Mouse (Mus musculus): ENCODE measurements around the gene Dock9.

Gene Dock9

DNA sequence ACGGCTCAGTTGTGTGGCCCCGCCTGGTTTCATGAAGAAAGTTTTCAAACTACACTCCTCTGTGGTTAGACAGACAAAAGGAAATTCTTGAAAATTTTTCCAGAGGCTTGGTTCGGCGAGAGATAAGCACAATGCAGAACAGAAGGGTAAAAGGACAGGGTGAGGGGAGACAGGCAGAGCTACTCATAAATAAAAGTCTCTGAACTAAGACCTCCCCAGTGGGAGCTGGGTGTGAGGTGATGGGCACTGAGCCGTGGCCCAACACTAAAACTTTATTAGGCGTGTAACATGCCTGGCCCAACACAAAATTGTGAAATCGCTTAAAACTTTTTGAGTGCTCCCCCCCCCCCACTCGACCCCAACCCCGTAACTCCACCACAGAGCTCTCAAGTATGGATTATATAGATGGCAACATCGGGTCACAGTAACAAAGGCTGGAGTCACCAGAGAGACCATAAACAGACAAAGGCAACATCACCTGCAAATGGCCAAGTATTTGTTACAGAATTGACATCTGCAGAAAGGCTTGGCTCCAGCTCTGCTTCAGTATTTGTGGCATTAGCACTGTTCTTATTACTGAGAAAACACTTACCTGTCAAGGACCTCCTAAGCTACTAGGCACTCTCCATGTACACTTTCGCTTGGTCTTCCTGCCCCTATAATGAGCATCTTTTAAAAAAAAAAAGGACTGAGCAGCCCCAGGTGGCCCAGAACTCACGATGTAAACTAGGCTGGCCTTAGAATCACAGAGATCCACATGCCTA lies 138.4 kb downstream of the Dock9 start:
- no peak for DNase-seq

DNA sequence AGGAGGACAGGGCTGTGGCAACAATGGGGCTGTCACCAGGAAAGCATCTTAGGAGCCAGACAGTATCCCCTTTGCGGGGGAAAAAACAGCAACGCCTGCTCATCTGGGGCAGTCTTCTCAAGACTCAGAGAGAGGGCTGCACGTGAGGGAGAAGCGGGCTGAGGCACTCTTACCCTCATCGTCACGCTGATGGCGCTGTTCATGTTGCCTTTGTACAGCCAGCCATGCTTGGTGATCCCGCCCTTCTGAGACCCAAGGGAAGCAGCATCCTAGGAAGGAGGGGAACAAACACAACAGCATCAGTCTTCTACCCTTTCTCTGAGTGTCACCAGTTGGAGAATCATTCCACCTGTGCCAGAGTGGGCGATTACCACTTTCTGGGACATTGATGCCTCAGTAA lies 139.1 kb downstream of the Dock9 start:
- DNase-seq = no peak

GRCm38 (mm10) chr14:121657633-121658032 lies 140.0 kb downstream of the Dock9 start:
- DNase-seq = no peak

DNA sequence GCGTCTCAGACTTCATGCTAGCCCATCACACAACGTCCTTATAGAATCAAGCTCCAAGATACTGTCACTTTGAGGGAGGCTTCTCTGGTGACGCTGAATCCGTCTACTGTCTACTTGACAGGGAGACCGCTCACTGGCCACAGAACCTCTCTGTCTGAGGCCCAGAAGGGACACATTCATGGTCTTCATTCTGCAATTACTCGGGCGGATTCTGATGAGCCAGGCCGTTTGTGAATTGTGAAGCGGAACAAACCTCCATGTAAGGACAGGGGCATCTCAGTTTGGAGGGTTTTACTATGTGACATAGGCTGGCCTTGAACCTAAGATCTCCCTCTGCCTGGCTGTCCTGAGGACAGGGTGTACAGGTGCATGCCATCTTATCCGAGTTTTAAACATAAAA lies 140.7 kb downstream of the Dock9 start:
- no peak for DNase-seq

DNA sequence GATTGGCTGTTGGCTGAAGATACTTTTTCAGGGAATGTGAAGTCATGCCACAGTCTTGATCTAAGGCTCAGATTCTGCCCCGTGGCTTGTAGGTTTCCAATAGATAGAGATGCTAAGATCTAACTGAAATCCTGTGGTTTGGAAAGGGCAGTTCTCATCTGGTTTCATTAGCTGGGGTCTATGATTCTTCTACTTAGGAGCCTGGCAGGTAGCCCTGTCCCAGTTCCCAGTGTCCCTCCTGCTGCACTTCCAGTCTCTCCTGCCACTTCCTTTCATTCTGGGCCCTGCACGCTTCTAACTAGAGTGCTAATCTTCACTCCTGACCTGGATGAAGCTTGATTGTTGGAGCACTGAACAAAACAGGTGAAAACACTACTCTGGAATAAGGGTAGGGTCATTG lies 142.7 kb downstream of the Dock9 start:
- DNase-seq = no peak

DNA sequence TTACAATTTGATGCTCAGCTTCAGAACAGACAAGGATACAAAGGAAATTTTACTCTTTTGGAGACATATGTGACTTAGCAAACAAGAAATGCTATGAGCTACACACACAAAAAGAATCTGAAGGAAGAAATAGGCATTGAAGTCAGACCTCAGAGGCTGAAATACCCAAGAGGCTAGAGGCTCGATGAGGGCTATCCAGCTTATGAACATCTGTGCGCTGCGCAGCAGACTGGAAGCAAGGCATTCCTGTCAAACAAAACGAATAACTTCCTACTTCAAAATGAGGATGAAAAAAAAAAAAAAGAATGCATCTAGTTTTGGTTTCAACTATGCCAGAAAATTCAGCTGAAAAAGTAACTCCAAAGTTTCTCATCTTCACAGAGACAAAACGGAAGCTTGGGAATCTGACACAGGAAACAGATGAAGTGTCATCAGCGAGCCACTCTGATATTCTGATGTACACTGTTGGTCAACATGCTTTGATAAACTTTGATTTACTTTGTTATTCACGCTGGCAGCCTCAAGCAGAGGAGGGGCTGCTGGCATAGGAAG lies 143.1 kb downstream of the Dock9 start:
- DNase-seq = no peak

DNA sequence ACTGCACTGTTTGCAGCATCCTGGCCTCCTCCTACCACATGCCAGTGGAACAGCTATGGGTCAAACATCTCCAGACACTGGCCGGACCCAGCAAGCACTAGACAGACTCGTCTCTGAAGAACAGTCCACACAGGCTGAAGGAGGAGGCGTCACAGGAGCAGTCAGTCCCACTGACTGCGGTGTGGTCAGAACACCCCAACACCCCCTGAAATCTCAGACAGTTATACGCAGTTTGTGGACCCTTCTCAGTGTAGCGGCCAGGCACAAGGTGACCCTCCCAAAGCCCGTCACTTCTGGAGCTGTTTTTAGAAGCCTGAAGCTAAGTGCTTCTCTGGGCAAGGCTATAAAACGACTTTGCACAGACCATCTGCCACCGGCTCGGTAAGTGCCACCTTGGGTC lies 143.9 kb downstream of the Dock9 start:
- DNase-seq = no peak

DNA sequence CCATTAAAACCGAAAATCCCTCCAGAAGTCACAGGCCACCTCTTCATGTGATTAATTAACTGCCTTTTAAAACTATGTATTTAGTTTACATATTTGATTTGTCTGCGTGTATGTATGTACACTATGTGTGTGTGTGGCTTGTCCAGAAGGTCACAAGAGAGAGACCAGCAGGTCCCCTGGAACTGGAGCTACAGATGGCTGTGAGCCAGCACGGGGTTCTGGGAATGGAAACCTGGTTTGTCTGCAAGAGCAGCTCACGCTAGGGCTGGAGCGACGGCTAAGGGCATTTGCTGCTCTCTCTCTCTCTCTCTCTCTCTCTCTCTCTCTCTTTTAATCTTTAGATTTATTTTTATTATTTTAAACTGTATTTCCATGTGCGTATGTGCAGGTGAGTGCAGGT lies 144.4 kb downstream of the Dock9 start:
- DNase-seq = no peak

- DNase-seq = peak; percentile 44
Observed at GRCm38 (mm10) chr14:121648581-121649060, 149.0 kb downstream of the Dock9 start.

DNA sequence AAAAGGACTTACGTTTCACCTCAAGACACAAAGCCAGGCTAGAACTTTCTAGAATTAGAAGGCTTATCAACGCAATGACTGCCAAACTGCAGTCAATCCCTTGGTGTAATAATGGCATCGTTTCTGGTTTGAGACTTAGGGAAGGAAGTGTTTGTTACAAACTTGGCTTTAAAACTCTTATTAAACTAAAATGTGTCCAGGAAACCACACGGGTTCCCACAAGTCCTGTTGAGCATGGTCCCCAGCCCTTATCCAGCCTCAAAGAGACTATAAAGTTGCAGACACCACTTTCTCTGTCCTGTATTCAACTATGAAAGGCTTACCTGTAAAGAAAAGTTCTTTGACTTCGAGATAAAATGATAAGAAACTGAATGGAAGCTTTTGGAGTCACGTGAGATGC lies 149.9 kb downstream of the Dock9 start:
- no peak for DNase-seq

GRCm38 (mm10) chr14:121646617-121647016 lies 151.0 kb downstream of the Dock9 start:
- DNase-seq = no peak

- DNase-seq = no peak
Observed at GRCm38 (mm10) chr14:121644302-121644701, 153.3 kb downstream of the Dock9 start.

GRCm38 (mm10) chr14:121641271-121641670 lies 156.4 kb downstream of the Dock9 start:
- no peak for DNase-seq

GRCm38 (mm10) chr14:121636935-121637510 lies 160.6 kb downstream of the Dock9 start:
- DNase-seq = no peak

- no peak for DNase-seq
Observed at GRCm38 (mm10) chr14:121634736-121635430, 162.8 kb downstream of the Dock9 start.

DNA sequence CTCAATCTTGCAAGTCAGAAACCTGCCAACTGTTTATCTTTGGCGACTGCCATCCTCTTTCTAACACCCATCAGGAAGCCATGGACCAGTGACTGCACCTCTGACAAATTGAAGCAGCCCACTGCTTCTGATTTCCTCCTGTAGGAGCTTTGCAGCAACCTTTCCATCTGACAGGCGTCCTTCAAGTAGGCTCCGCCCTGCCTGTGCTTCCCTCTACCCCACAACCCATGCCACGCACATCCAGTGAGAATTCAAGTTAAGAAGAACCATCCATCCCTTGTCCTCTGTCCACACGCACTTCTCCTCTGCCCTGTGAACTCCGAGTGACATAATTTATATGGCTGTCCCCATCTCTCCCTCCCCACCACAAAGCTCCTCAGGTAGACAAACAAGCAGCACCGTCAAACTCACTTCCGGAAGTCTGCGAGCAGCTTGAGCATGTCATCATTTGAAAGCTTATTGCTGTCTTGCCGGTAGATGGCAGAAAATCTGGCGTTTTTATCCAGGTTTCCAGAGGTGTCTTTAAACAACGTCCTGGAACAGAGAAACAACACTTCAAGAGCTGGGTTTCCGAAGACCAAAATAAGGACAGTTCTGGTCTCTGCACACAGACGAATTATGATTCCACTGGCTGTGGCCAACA lies 163.4 kb downstream of the Dock9 start:
- no peak for DNase-seq

DNA sequence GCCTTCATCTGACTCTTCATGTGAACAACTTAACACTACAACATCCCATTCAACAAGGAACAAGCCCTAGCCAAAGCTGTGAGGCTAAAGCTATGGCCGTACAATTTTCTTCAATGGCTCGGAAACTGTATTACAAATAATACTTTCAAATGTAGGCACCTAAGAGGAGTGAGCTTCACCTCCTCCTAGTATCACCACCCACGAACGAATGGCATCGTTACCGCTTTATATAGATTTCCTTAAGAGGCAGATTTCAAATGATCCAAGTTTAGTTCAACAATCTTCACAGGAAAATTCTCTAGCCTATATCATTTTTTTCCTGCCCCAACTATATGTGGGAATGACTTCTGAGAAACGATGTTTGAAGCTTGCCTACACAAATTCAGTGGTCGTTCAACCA lies 165.7 kb downstream of the Dock9 start:
- no peak for DNase-seq

- DNase-seq = no peak
Observed at GRCm38 (mm10) chr14:121626741-121627140, 170.9 kb downstream of the Dock9 start.

- DNase-seq = peak; percentile 74
Observed at GRCm38 (mm10) chr14:121623996-121624542, 173.6 kb downstream of the Dock9 start.

DNA sequence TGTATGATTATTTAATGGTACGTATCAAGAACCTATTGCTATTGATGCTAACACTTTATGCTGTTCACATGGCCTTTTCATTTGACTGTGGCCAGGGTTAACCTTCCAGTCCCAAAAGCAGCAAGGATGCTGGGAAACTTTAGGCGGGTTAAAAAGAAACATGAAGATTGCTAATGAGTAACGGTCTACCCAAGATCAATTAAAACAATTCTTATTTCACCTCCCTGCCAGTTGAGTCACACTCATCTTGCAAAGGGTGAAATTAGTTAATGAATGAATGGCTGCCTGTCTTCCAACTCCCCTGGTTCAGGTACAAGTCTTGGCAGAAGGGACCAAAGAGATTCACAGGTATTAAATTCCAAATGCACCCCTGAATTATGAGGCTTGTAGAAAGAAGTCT lies 175.8 kb downstream of the Dock9 start:
- DNase-seq = no peak

DNA sequence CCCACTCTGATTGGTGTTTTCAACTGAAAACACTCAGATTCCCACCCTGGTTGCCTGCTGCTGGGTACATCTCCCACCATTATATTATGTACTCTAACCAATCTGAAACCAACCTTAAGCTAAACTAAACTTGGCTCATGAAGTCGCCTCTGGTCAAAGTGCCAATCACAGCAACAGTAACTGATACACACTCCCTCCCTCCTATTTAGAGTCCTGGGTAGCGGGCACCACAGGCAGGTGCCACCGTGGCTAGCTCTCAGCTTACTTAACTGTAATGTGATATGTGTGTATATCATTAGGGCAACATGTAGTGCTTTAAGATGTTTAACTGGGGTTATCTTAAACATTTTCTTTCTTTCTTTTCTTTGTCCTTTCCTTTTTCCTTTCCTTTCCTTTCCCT lies 177.1 kb downstream of the Dock9 start:
- DNase-seq = no peak

- no peak for DNase-seq
Observed at GRCm38 (mm10) chr14:121620157-121620556, 177.5 kb downstream of the Dock9 start.

All from kidney, adult 11 months (tissue).